Mouse (Mus musculus): ENCODE measurements around the gene Opcml. TPM values are rescaled to one million over a fixed set of nuclear protein-coding genes. Genes with fewer than 3 reads are reported as not detected.

Opcml gene
- polyA plus RNA-seq, 1 experiment = 0.02 TPM

GRCm38 (mm10) chr9:28286384-28286783 lies 495.8 kb downstream of the Opcml start:
- Histone ChIP-seq H3K4me3 (ENCODE audit: extremely low read depth, insufficient read depth, insufficient read length) (no peak overlapping the region), H3K27ac (ENCODE audit: insufficient read depth, low read length) (no peak overlapping the region), H3K36me3 (ENCODE audit: control insufficient read depth, insufficient read depth, low read length) (no peaks in the 10 kb centered on the region), H3K4me1 (ENCODE audit: control insufficient read depth, insufficient read depth, insufficient read length) (no peaks in the 10 kb centered on the region), H3K27me3 (ENCODE audit: control insufficient read depth, insufficient read depth, low read length) (no peaks in the 10 kb centered on the region)
- 76% methylated on average over 7 of the region's 7 CpGs for WGBS
- DNase-seq (ENCODE audit: low read depth in 1 of 2, low spot score in 2 of 2) = no peak
- TF ChIP-seq POLR2A (IDR thresholded peaks at IDR 0.05; ENCODE audit: low read depth, low read length) (no peak), CTCF (IDR thresholded peaks at IDR 0.05; ENCODE audit: extremely low read depth, insufficient read depth, insufficient read length, insufficient replicate concordance) (no peak)

GRCm38 (mm10) chr9:28287485-28287884 lies 496.9 kb downstream of the Opcml start:
- Histone ChIP-seq H3K27ac (ENCODE audit: insufficient read depth, low read length) (no peak overlapping the region), H3K36me3 (ENCODE audit: control insufficient read depth, insufficient read depth, low read length) (no peaks in the 10 kb centered on the region), H3K4me3 (ENCODE audit: extremely low read depth, insufficient read depth, insufficient read length) (no peak overlapping the region), H3K4me1 (ENCODE audit: control insufficient read depth, insufficient read depth, insufficient read length) (no peaks in the 10 kb centered on the region), H3K27me3 (ENCODE audit: control insufficient read depth, insufficient read depth, low read length) (no peaks in the 10 kb centered on the region)
- WGBS = 64% methylated on average over 2 of the region's 2 CpGs
- TF ChIP-seq CTCF (IDR thresholded peaks at IDR 0.05; ENCODE audit: extremely low read depth, insufficient read depth, insufficient read length, insufficient replicate concordance) (no peak), POLR2A (IDR thresholded peaks at IDR 0.05; ENCODE audit: low read depth, low read length) (no peak)
- DNase-seq (ENCODE audit: low read depth in 1 of 2, low spot score in 2 of 2) = no peak

- H3K4me1 ChIP-seq (ENCODE audit: control insufficient read depth, insufficient read depth, insufficient read length) = no peaks in the 10 kb centered on the region
- DNase-seq (ENCODE audit: low read depth in 1 of 2, low spot score in 2 of 2) = no peak
- no peak for TF ChIP-seq POLR2A (IDR thresholded peaks at IDR 0.05; ENCODE audit: low read depth, low read length)
- no peak for TF ChIP-seq CTCF (IDR thresholded peaks at IDR 0.05; ENCODE audit: extremely low read depth, insufficient read depth, insufficient read length, insufficient replicate concordance)
- no peak overlapping the region for H3K27ac ChIP-seq (ENCODE audit: insufficient read depth, low read length)
- no peaks in the 10 kb centered on the region for H3K36me3 ChIP-seq (ENCODE audit: control insufficient read depth, insufficient read depth, low read length)
- H3K27me3 ChIP-seq (ENCODE audit: control insufficient read depth, insufficient read depth, low read length) = no peaks in the 10 kb centered on the region
- H3K4me3 ChIP-seq (ENCODE audit: extremely low read depth, insufficient read depth, insufficient read length) = no peak overlapping the region
- 9% methylated on average over 1 of the region's 1 CpGs for WGBS
Observed at GRCm38 (mm10) chr9:28289696-28290330, 499.2 kb downstream of the Opcml start.

DNA sequence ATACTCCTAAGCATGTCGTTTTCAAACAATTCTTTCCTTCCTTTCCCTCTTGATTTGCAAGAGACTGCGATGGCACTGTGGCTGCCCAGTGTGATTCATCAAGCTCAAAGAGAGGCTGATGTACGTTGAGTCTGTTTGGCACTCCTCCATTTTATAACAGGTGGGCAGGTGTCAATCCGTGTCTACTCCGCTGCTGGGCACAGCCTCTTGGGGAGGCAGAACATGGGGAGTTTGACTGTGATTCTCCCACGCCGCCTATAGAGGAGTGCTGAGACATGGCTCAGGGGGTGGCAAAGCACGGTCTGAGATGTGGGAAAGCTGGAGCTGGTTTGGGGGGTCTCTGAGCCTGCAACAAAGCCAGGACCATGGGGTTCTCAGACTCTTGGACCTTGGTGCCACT lies 513.1 kb downstream of the Opcml start:
- WGBS = 85% methylated on average over 8 of the region's 8 CpGs
- TF ChIP-seq CTCF (IDR thresholded peaks at IDR 0.05; ENCODE audit: extremely low read depth, insufficient read depth, insufficient read length, insufficient replicate concordance) (no peak), POLR2A (IDR thresholded peaks at IDR 0.05; ENCODE audit: low read depth, low read length) (no peak)
- no peak overlapping the region for H3K4me3 ChIP-seq (ENCODE audit: extremely low read depth, insufficient read depth, insufficient read length)
- no peaks in the 10 kb centered on the region for H3K27me3 ChIP-seq (ENCODE audit: control insufficient read depth, insufficient read depth, low read length)
- H3K4me1 ChIP-seq (ENCODE audit: control insufficient read depth, insufficient read depth, insufficient read length) = no peaks in the 10 kb centered on the region
- no peak overlapping the region for H3K27ac ChIP-seq (ENCODE audit: insufficient read depth, low read length)
- no peak for DNase-seq (ENCODE audit: low read depth in 1 of 2, low spot score in 2 of 2)
- H3K36me3 ChIP-seq (ENCODE audit: control insufficient read depth, insufficient read depth, low read length) = no peaks in the 10 kb centered on the region

DNA sequence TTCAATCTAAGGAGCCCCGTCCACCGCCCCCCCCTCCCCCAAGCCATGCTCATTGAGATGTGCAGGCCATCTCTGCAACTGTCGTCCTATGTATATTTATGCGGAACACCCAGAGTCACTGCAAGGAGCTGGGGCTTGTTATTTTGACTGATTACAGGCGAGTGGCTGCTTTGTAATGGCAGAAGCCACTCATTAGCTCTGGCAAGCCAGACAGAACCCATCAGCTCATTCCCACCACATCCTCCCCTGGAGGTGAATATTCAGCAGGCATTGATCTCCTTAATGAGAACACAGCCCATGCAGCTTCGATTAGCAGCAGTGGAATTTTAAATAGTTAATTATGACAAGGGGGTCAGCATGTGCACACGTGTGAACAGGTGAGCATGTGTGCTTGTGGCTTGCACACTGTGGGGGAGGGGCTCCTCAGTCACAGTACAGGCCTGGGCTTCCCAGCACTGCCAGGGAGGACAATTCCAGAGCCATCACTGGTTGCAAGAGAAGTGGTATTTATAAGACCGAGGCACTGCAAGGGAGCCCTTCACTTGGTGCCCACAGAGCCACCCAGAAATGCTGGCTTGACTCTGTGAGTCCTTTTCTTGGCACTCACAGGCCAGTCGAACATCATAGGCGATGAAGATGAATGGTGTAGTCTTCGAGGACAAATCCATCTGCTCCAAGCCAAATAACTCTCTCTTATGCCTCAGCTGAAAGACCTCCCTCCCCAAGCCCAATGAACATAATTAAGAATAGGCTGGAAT lies 516.0 kb downstream of the Opcml start:
- Histone ChIP-seq H3K27ac (ENCODE audit: insufficient read depth, low read length) (no peak overlapping the region), H3K4me3 (ENCODE audit: extremely low read depth, insufficient read depth, insufficient read length) (no peak overlapping the region), H3K4me1 (ENCODE audit: control insufficient read depth, insufficient read depth, insufficient read length) (no peaks in the 10 kb centered on the region), H3K27me3 (ENCODE audit: control insufficient read depth, insufficient read depth, low read length) (no peaks in the 10 kb centered on the region), H3K36me3 (ENCODE audit: control insufficient read depth, insufficient read depth, low read length) (no peaks in the 10 kb centered on the region)
- DNase-seq (ENCODE audit: low read depth in 1 of 2, low spot score in 2 of 2) = no peak
- WGBS = 70% methylated on average over 11 of the region's 11 CpGs
- TF ChIP-seq CTCF (IDR thresholded peaks at IDR 0.05; ENCODE audit: extremely low read depth, insufficient read depth, insufficient read length, insufficient replicate concordance) (no peak), POLR2A (IDR thresholded peaks at IDR 0.05; ENCODE audit: low read depth, low read length) (no peak)

DNA sequence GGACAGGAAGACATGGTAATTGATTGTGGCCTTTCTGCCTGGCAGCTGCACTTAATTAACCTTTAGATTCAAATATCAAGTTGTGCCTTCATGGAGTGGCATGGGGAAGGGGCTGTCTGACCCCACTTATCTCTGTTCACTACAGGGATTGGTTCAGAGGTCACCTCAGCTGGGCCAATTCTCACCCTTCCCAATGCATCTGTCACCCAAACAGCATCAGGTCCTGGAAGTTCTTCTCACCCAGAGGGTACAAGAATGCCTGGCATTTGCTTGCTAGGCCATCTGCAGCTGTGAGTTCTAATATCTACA lies 516.5 kb downstream of the Opcml start:
- Histone ChIP-seq H3K4me1 (ENCODE audit: control insufficient read depth, insufficient read depth, insufficient read length) (no peaks in the 10 kb centered on the region), H3K27me3 (ENCODE audit: control insufficient read depth, insufficient read depth, low read length) (no peaks in the 10 kb centered on the region), H3K36me3 (ENCODE audit: control insufficient read depth, insufficient read depth, low read length) (no peaks in the 10 kb centered on the region), H3K27ac (ENCODE audit: insufficient read depth, low read length) (no peak overlapping the region), H3K4me3 (ENCODE audit: extremely low read depth, insufficient read depth, insufficient read length) (no peak overlapping the region)
- no peak for DNase-seq (ENCODE audit: low read depth in 1 of 2, low spot score in 2 of 2)
- TF ChIP-seq POLR2A (IDR thresholded peaks at IDR 0.05; ENCODE audit: low read depth, low read length) = no peak
- TF ChIP-seq CTCF (IDR thresholded peaks at IDR 0.05; ENCODE audit: extremely low read depth, insufficient read depth, insufficient read length, insufficient replicate concordance) = no peak

- Histone ChIP-seq H3K4me1 (ENCODE audit: control insufficient read depth, insufficient read depth, insufficient read length) (no peaks in the 10 kb centered on the region), H3K4me3 (ENCODE audit: extremely low read depth, insufficient read depth, insufficient read length) (no peak overlapping the region), H3K27me3 (ENCODE audit: control insufficient read depth, insufficient read depth, low read length) (no peaks in the 10 kb centered on the region), H3K36me3 (ENCODE audit: control insufficient read depth, insufficient read depth, low read length) (no peaks in the 10 kb centered on the region), H3K27ac (ENCODE audit: insufficient read depth, low read length) (no peak overlapping the region)
- no peak for DNase-seq (ENCODE audit: low read depth in 1 of 2, low spot score in 2 of 2)
- WGBS = 81% methylated on average over 6 of the region's 6 CpGs
- TF ChIP-seq POLR2A (IDR thresholded peaks at IDR 0.05; ENCODE audit: low read depth, low read length) (no peak), CTCF (IDR thresholded peaks at IDR 0.05; ENCODE audit: extremely low read depth, insufficient read depth, insufficient read length, insufficient replicate concordance) (no peak)
Observed at GRCm38 (mm10) chr9:28307481-28308050, 517.0 kb downstream of the Opcml start.

Measured in spleen, adult 2 months (tissue).